Mouse (Mus musculus) heart, embryonic 14.5 days (tissue): ENCODE results near the gene Olfr695. TPM values are rescaled to one million over a fixed set of nuclear protein-coding genes. Genes with fewer than 3 reads are reported as not detected.
"Not testable (repeated sequence)": the region's sequence is repeated elsewhere in the genome, so short reads cannot be mapped to it uniquely, and the experiment has no call there.

Experiments
- ATAC-seq: fragments of 200-750 bp; cut with Nextera tagmentation; 2 replicates; pipeline ENCODE4 v1.8.0; 2017; ENCODE audit warnings: low read depth, moderate TSS enrichment; ENCODE audit not compliant: insufficient number of reproducible peaks, insufficient read depth, low FRiP score
- H3K27ac ChIP-seq, 2 experiments: fragments of 200-500 bp in 1 of 2; fragments of 300-500 bp in 1 of 2; sonication (generic) in 1 of 2; replicated peaks in 1 of 2; 2 replicates each; pipeline ENCODE4 v1.5.1; 2012 to 2014; ENCODE audit warnings: low read depth in 2 of 2, low read length in 2 of 2, control low read depth in 1 of 2, mild to moderate bottlenecking in 1 of 2, mixed read lengths in 1 of 2; ENCODE audit not compliant: control insufficient read depth in 1 of 2, insufficient read depth in 1 of 2
- H3K27me3 ChIP-seq: fragments of 300-500 bp; sonication (generic); 2 replicates; pipeline ENCODE4 v1.6.1; 2014; ENCODE audit warnings: mild to moderate bottlenecking, low read length, control low read depth; ENCODE audit not compliant: control insufficient read depth, insufficient read depth
- H3K36me3 ChIP-seq: fragments of 300-500 bp; sonication (generic); 2 replicates; pipeline ENCODE4 v1.6.1; 2014; ENCODE audit warnings: mild to moderate bottlenecking, control low read depth, low read length, mixed read lengths; ENCODE audit not compliant: control insufficient read depth, insufficient read depth
- H3K4me1 ChIP-seq, 2 experiments: fragments of 200-500 bp in 1 of 2; fragments of 300-500 bp in 1 of 2; sonication (generic) in 1 of 2; 2 replicates each; pipeline ENCODE4 v1.6.1; 2012 to 2014; ENCODE audit warnings: low read length in 2 of 2, control low read depth in 1 of 2, mixed read lengths in 1 of 2; ENCODE audit not compliant: control insufficient read depth in 2 of 2, insufficient read depth in 2 of 2
- H3K4me2 ChIP-seq: fragments of 300-500 bp; sonication (generic); 2 replicates; pipeline ENCODE4 v1.6.1; 2014; ENCODE audit warnings: mild to moderate bottlenecking, low read length
- H3K4me3 ChIP-seq, 2 experiments: fragments of 200-500 bp in 1 of 2; fragments of 300-500 bp in 1 of 2; sonication (generic) in 1 of 2; 2 replicates each; pipeline ENCODE4 v1.5.1; 2012 to 2014; ENCODE audit warnings: low read length in 2 of 2, mild to moderate bottlenecking in 2 of 2, control low read depth in 1 of 2, low read depth in 1 of 2, moderate library complexity in 1 of 2; ENCODE audit not compliant: control insufficient read depth in 1 of 2, insufficient read depth in 1 of 2
- H3K9ac ChIP-seq: fragments of 300-500 bp; sonication (generic); 2 replicates; pipeline ENCODE4 v1.6.1; 2014; ENCODE audit warnings: mild to moderate bottlenecking, low read length
- H3K9me3 ChIP-seq: fragments of 300-500 bp; sonication (generic); 2 replicates; pipeline ENCODE4 v1.6.1; 2016; ENCODE audit warnings: low read length, control low read depth; ENCODE audit not compliant: control insufficient read depth
- WGBS: fragments of 180-500 bp; shearing (Covaris S2); extraction: QIAGEN DNeasy Blood & Tissue Kit; methylation state at CpG from one replicate; pipeline ENCODE4 v1.1.7; 2014; 5-methylcytosine and 5-hydroxymethylcytosine counted together
- polyA plus RNA-seq: library from polyadenylated mRNA; unstranded; fragments of >200 nt; fragmentation: Nextera tagmentation; extraction: Ambion mirVana; gene quantifications from 2 replicates; pipeline ENCODE4 v1.2.1, GENCODE M21; 2014

The Olfr695 gene
- polyA plus RNA-seq, 1 experiment from 2014 or later: not detected

DNA sequence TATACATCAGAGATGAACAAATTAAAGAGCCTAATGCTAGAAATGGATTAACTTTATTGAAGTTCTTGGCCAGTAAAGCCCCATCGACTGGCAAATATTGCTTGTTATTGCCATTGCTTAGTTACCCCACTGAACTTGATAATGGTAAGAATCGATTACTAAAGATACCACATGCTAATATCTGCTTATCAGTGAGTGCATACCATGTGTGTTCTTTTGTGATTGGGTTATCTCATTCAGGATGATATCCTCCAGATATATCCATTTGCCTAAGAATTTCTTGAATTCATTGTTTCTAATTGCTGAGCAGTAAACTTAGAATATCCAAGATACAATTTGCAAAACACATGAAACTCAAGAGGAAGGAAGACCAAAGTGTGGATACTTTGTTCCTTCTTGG, 9.5 kb upstream of the Olfr695 start:
- 66% methylated on average over 2 of the region's 2 CpGs for WGBS
- H3K4me1 ChIP-seq, H3K27me3 ChIP-seq, H3K4me2 ChIP-seq, ATAC-seq, H3K4me3 ChIP-seq, H3K36me3 ChIP-seq, H3K27ac ChIP-seq, H3K9ac ChIP-seq, H3K9me3 ChIP-seq: not testable (repeated sequence)

DNA sequence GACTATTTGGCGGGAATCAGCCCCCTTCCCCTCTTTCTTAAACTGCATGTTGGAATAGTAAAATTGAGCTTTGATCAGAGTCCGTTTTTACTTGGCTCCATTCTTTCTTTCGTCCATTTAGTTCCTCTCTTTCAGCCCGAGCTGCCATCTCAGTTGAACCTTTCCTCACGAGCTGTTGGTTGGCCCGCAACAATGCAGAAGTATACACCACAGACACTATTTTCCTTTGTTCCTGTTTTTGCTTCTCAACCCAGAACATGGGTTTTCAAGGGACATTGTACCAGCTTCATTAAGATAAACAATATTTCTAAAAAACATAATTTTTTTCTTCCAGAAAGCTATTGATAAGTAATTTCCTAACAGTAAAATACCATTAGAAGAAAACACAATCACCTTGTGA, 4.7 kb downstream of the Olfr695 start:
- Histone ChIP-seq H3K36me3 (no peaks in the 10 kb centered on the region), H3K4me2 (no peak overlapping the region), H3K4me1 (no peaks in the 10 kb centered on the region), H3K27ac (no peak overlapping the region), H3K4me3 (no peak overlapping the region), H3K27me3 (no peaks in the 10 kb centered on the region), H3K9ac (no peak overlapping the region), H3K9me3 (no peaks in the 10 kb centered on the region)
- WGBS: 80% methylated on average over 6 of the region's 6 CpGs
- ATAC-seq: no peak

DNA sequence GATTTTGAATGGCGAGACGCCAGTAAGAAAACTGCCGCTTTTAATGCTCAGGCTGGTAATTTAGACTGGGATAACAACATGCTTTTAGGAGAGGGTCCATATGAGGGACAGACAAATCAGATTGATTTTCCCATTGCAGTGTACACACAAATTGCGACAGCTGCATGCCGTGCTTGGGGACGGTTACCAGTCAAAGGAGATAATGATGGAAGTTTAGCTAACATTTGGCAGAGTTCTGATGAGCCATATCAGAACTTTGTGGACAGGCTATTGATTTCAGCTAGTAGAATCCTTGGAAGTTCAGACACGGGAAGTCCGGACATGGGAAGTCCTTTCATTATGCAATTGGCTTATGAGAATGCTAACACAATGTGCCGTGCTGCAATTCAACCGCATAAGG, 8.5 kb downstream of the Olfr695 start:
- not testable (repeated sequence) for H3K4me3 ChIP-seq, H3K27me3 ChIP-seq, H3K9me3 ChIP-seq, H3K36me3 ChIP-seq, H3K4me1 ChIP-seq, H3K9ac ChIP-seq, H3K4me2 ChIP-seq, ATAC-seq, H3K27ac ChIP-seq
- 94% methylated on average over 10 of the region's 10 CpGs for WGBS

DNA sequence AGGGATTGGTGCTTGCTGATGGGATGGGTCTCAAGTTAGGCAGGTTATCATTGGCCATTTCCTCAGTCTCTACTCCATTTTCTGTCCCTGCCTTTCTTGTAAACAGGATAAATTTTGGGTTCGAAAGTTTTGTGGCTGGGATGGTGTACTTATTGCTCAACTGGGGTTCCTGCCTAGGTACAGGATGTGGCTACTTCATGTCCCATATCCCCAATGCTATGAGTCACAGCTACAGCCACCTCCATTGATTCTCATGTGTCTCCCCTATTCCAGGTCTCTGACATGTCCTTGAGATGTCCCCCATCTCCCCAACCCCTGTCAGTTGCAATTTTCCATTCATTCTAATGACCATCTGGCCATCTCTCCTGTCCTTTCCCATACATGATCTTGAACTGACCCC, 19.3 kb downstream of the Olfr695 start:
- no peak overlapping the region for H3K9ac ChIP-seq
- no peak for ATAC-seq
- no peaks in the 10 kb centered on the region for H3K36me3 ChIP-seq
- H3K27ac ChIP-seq: no peak overlapping the region
- H3K4me1 ChIP-seq: no peaks in the 10 kb centered on the region
- H3K4me2 ChIP-seq: no peak overlapping the region
- no peak overlapping the region for H3K4me3 ChIP-seq
- 57% methylated on average over 1 of the region's 1 CpGs for WGBS
- H3K9me3 ChIP-seq: 0 out of 2 replicates have a peak, but pooled peaks cover 5% of the 10 kb centered on the region
- no peaks in the 10 kb centered on the region for H3K27me3 ChIP-seq

DNA sequence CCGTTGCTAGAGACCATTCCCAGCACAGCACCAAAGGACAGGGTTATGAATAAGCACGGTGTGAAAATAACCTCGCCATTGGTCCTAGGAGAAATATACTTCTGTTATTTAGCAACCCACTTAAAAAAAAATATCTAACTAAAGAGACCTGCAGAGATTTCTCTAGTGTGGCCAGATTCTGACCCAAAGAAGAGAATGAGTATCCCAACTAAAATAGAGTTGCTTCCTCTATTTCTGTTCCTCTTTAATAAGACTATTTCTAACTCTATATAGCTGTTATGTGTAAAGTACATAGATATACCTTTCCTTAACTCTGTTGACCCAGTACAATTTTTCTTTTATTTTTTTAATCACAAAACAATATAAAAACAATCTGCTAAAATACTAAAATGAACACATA, 23.2 kb downstream of the Olfr695 start:
- no peaks in the 10 kb centered on the region for H3K27me3 ChIP-seq
- no peak overlapping the region for H3K4me2 ChIP-seq
- H3K9ac ChIP-seq: no peak overlapping the region
- H3K27ac ChIP-seq: no peak overlapping the region
- 49% methylated on average over 3 of the region's 3 CpGs for WGBS
- no peaks in the 10 kb centered on the region for H3K36me3 ChIP-seq
- H3K4me1 ChIP-seq: no peaks in the 10 kb centered on the region
- no peak overlapping the region for H3K4me3 ChIP-seq
- ATAC-seq: no peak
- no peaks in the 10 kb centered on the region for H3K9me3 ChIP-seq

DNA sequence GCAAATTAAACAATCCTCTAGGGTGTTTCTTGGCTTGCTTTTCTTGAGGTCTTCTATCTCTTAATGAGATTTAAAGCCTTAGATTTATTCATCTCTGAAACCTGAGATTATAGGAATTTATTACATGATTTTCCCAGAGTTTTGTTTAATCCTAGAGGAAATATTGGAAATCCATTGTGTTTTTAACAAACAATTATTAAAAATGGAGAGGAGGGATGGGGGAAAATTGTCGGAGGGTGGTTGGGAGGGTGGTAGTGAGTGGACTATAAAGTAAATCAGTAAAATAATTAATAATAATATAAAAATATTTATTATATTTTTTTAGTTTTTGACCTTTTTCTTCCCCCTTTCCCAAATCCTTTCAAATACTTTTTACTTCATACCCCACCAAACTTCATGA, 24.5 kb downstream of the Olfr695 start, which contains the start of gene Olfr694:
Gene Olfr694 (minus strand): TSS at position 101 of the 400 bp plus-strand sequence.
- H3K27ac ChIP-seq: no peak within 1 kb of the TSS
- no peak for ATAC-seq
- H3K36me3 ChIP-seq: no peaks in the 10 kb centered on the region
- no peak within 1 kb of the TSS for H3K4me3 ChIP-seq
- no peaks in the 10 kb centered on the region for H3K27me3 ChIP-seq
- no peaks in the 10 kb centered on the region for H3K4me1 ChIP-seq
- 87% methylated on average over 1 of the region's 1 CpGs for WGBS
- no peak within 1 kb of the TSS for H3K9ac ChIP-seq
- no peak within 1 kb of the TSS for H3K4me2 ChIP-seq
- no peaks in the 10 kb centered on the region for H3K9me3 ChIP-seq

DNA sequence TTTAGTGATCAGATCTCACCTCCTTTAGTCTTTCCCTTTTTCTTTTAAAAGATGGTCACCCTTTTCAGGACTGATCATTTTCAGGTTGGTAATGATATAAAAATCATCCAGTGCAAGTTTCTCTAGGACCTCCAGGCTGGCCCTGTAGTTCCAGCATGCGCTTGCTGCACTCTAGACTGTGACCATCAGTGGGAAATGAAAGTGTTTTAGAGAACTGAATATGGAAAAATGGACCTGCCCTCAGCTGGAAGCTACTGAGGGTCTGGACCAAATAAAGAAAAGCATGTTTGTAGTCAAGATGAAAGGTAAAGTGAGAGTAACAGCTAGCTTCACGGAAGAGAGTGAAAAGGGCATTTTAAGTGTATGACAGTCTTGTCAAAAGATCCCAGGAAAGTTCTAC, 30.8 kb downstream of the Olfr695 start:
- WGBS: 84% methylated on average over 2 of the region's 2 CpGs
- Histone ChIP-seq H3K9me3 (no peaks in the 10 kb centered on the region), H3K4me2 (no peak overlapping the region), H3K4me1 (no peaks in the 10 kb centered on the region), H3K4me3 (no peak overlapping the region), H3K27ac (no peak overlapping the region), H3K9ac (no peak overlapping the region), H3K36me3 (no peaks in the 10 kb centered on the region), H3K27me3 (no peaks in the 10 kb centered on the region)
- no peak for ATAC-seq

DNA sequence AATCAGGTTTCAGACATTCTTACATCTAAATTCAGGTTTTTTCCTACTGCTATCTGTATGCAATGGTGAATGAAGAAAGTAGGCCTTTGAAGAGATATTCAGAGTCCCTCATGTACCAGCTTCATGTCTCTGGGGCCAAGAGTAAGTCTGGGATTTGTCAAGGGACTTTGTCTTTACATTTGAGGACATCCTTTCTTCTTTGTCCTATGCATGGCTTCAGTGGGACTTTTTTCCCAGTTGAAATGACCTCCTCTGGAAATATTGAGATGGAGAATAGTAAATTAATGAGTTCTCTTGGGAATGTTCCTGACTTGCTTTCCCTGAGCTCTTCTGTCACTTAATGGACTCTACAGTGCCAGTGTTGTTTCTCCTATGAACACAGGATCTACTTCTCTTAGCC, 35.7 kb downstream of the Olfr695 start, which contains the start of gene Olfr693:
Gene Olfr693 (minus strand): TSS at position 101 of the 400 bp plus-strand sequence.
- no peaks in the 10 kb centered on the region for H3K4me1 ChIP-seq
- no peaks in the 10 kb centered on the region for H3K9me3 ChIP-seq
- no peak within 1 kb of the TSS for H3K27ac ChIP-seq
- H3K4me3 ChIP-seq: no peak within 1 kb of the TSS
- no peaks in the 10 kb centered on the region for H3K27me3 ChIP-seq
- H3K4me2 ChIP-seq: no peak within 1 kb of the TSS
- no peak for ATAC-seq
- H3K36me3 ChIP-seq: no peaks in the 10 kb centered on the region
- no peak within 1 kb of the TSS for H3K9ac ChIP-seq
